Mouse (Mus musculus): Measurements from ENCODE around the gene Rbfox1.

GRCm38 (mm10) chr16:7106450-7107015, 1221.4 kb downstream of the Rbfox1 start:
- TF ChIP-seq CTCF (IDR thresholded peaks at IDR 0.05; ENCODE audit: low read depth, low read length) (no peak), GATA1 (IDR thresholded peaks at IDR 0.05; ENCODE audit: borderline replicate concordance, low read length) (no peak), TAL1 (conservative IDR thresholded peaks at IDR 0.05; ENCODE audit: low read depth, low read length) (no peak), POLR2AphosphoS5 (IDR thresholded peaks at IDR 0.05; ENCODE audit: insufficient replicate concordance, low read depth, low read length) (no peak)
